Mouse (Mus musculus) neural tube, embryonic 13.5 days (tissue): Measurements from ENCODE around the gene Tmem164. TPM values are rescaled to one million over a fixed set of nuclear protein-coding genes. Genes with fewer than 3 reads are reported as not detected.

Experiments used
- ATAC-seq: fragments of 200-750 bp; cut with Nextera tagmentation; 2 replicates; pipeline ENCODE4 v1.8.0; 2017; ENCODE audit warnings: low read depth, mild to moderate bottlenecking, moderate TSS enrichment, moderate library complexity
- H3K27ac ChIP-seq: fragments of 300-500 bp; sonication (generic); replicated peaks from 2 replicates; pipeline ENCODE4 v1.5.1; 2015; ENCODE audit warnings: moderate library complexity, mild to moderate bottlenecking, inconsistent platforms
- H3K27me3 ChIP-seq: fragments of 300-500 bp; sonication (generic); 2 replicates; pipeline ENCODE4 v1.6.1; 2015; ENCODE audit warnings: mild to moderate bottlenecking, inconsistent platforms
- H3K36me3 ChIP-seq: fragments of 300-500 bp; sonication (generic); 2 replicates; pipeline ENCODE4 v1.6.1; 2015; ENCODE audit warnings: mild to moderate bottlenecking, inconsistent platforms
- H3K4me1 ChIP-seq: fragments of 300-500 bp; sonication (generic); replicated peaks from 2 replicates; pipeline ENCODE4 v1.6.1; 2015; ENCODE audit warnings: inconsistent platforms
- H3K4me2 ChIP-seq: fragments of 300-500 bp; sonication (generic); 2 replicates; pipeline ENCODE4 v1.6.1; 2015; ENCODE audit warnings: inconsistent platforms, mild to moderate bottlenecking, moderate library complexity
- H3K4me3 ChIP-seq: fragments of 300-500 bp; sonication (generic); 2 replicates; pipeline ENCODE4 v1.5.1; 2015; ENCODE audit warnings: mild to moderate bottlenecking, inconsistent platforms
- H3K9ac ChIP-seq: fragments of 300-500 bp; sonication (generic); 2 replicates; pipeline ENCODE4 v1.6.1; 2015; ENCODE audit warnings: moderate library complexity, mild to moderate bottlenecking, inconsistent platforms
- H3K9me3 ChIP-seq: fragments of 300-500 bp; sonication (generic); 2 replicates; pipeline ENCODE4 v1.6.1; 2016; ENCODE audit warnings: inconsistent platforms
- WGBS: fragments of 180-500 bp; shearing (Covaris S2); methylation state at CpG from one replicate; pipeline ENCODE4 v1.1.7; 2015; 5-methylcytosine and 5-hydroxymethylcytosine counted together
- polyA plus RNA-seq: library from polyadenylated mRNA; unstranded; fragments of >200 nt; fragmentation: Nextera tagmentation; extraction: Ambion mirVana; gene quantifications from 2 replicates; pipeline ENCODE4 v1.2.1, GENCODE M21; 2015

Gene Tmem164
- polyA plus RNA-seq, 1 experiment from 2014 or later, result 34.1 TPM

- 79% methylated on average over 7 of the region's 7 CpGs for WGBS
- H3K4me1 ChIP-seq, result no peaks in the 10 kb centered on the region
- ATAC-seq, result no peak
Measured at GRCm38 (mm10) chrX:142763337-142763736, 82.1 kb downstream of the Tmem164 start.

GRCm38 (mm10) chrX:142769698-142770097, 88.5 kb downstream of the Tmem164 start:
- H3K4me3 ChIP-seq, result no peak overlapping the region
- no peak for ATAC-seq
- no peak overlapping the region for H3K27ac ChIP-seq
- H3K27me3 ChIP-seq, result peaks cover 13% of the 10 kb centered on the region
- no peak overlapping the region for H3K9ac ChIP-seq
- no peaks in the 10 kb centered on the region for H3K36me3 ChIP-seq
- whole genome bisulfite sequencing, result 85% methylated on average over 6 of the region's 6 CpGs
- no peak overlapping the region for H3K4me2 ChIP-seq
- H3K4me1 ChIP-seq, result no peaks in the 10 kb centered on the region
- no peaks in the 10 kb centered on the region for H3K9me3 ChIP-seq

More at GRCm38 (mm10) chrX:142763337-142763736, 82.1 kb downstream of the Tmem164 start:
- Histone ChIP-seq H3K4me3 (no peak overlapping the region), H3K27me3 (0 out of 2 replicates have a peak, but pooled peaks cover 19% of the 10 kb centered on the region), H3K9ac (no peak overlapping the region), H3K9me3 (no peaks in the 10 kb centered on the region), H3K4me2 (no peak overlapping the region), H3K36me3 (no peaks in the 10 kb centered on the region), H3K27ac (no peak overlapping the region)

GRCm38 (mm10) chrX:142773658-142774057, 92.5 kb downstream of the Tmem164 start:
- H3K27me3 ChIP-seq, result peaks cover 32% of the 10 kb centered on the region
- no peak overlapping the region for H3K27ac ChIP-seq
- H3K4me1 ChIP-seq, result no peaks in the 10 kb centered on the region
- H3K9ac ChIP-seq, result no peak overlapping the region
- WGBS, result 93% methylated on average over 4 of the region's 4 CpGs
- H3K9me3 ChIP-seq, result no peaks in the 10 kb centered on the region
- no peak for ATAC-seq
- no peak overlapping the region for H3K4me2 ChIP-seq
- no peak overlapping the region for H3K4me3 ChIP-seq
- H3K36me3 ChIP-seq, result no peaks in the 10 kb centered on the region

GRCm38 (mm10) chrX:142776131-142776530, 94.9 kb downstream of the Tmem164 start:
- Histone ChIP-seq H3K4me1 (no peaks in the 10 kb centered on the region), H3K9me3 (no peaks in the 10 kb centered on the region), H3K27ac (no peak overlapping the region), H3K36me3 (no peaks in the 10 kb centered on the region), H3K4me2 (no peak overlapping the region), H3K9ac (no peak overlapping the region), H3K27me3 (peaks cover 36% of the 10 kb centered on the region), H3K4me3 (no peak overlapping the region)
- WGBS, result 89% methylated on average over 4 of the region's 4 CpGs
- ATAC-seq, result no peak

GRCm38 (mm10) chrX:142778638-142779037, 97.4 kb downstream of the Tmem164 start:
- no peak overlapping the region for H3K9ac ChIP-seq
- no peak overlapping the region for H3K4me2 ChIP-seq
- peaks cover 35% of the 10 kb centered on the region for H3K27me3 ChIP-seq
- H3K4me1 ChIP-seq, result no peaks in the 10 kb centered on the region
- no peaks in the 10 kb centered on the region for H3K36me3 ChIP-seq
- no peaks in the 10 kb centered on the region for H3K9me3 ChIP-seq
- H3K27ac ChIP-seq, result no peak overlapping the region
- H3K4me3 ChIP-seq, result no peak overlapping the region
- 71% methylated on average over 6 of the region's 6 CpGs for WGBS
- no peak for ATAC-seq

GRCm38 (mm10) chrX:142786160-142787052, 105.2 kb downstream of the Tmem164 start:
- Histone ChIP-seq H3K4me2 (no peak overlapping the region), H3K36me3 (no peaks in the 10 kb centered on the region), H3K9ac (no peak overlapping the region), H3K9me3 (no peaks in the 10 kb centered on the region), H3K27ac (peak overlapping the region; percentile 54), H3K4me3 (no peak overlapping the region), H3K27me3 (peaks cover 14% of the 10 kb centered on the region), H3K4me1 (no peaks in the 10 kb centered on the region)
- ATAC-seq, result peak; percentile 63; the same call in 1 of the 2 replicates
- 65% methylated on average over 10 of the region's 10 CpGs for WGBS

- ATAC-seq, result no peak
- Histone ChIP-seq H3K4me1 (no peaks in the 10 kb centered on the region), H3K9me3 (no peaks in the 10 kb centered on the region), H3K9ac (no peak overlapping the region), H3K36me3 (no peaks in the 10 kb centered on the region), H3K27me3 (peaks cover 9% of the 10 kb centered on the region), H3K4me3 (no peak overlapping the region), H3K27ac (no peak overlapping the region), H3K4me2 (no peak overlapping the region)
- WGBS, result 95% methylated on average over 2 of the region's 2 CpGs
Measured at GRCm38 (mm10) chrX:142792185-142792584, 111.0 kb downstream of the Tmem164 start.

- Histone ChIP-seq H3K27me3 (0 out of 2 replicates have a peak, but pooled peaks cover 7% of the 10 kb centered on the region), H3K9ac (no peak overlapping the region), H3K4me1 (no peaks in the 10 kb centered on the region), H3K4me2 (no peak overlapping the region), H3K9me3 (no peaks in the 10 kb centered on the region), H3K4me3 (no peak overlapping the region), H3K36me3 (no peaks in the 10 kb centered on the region), H3K27ac (no peak overlapping the region)
- WGBS, result 62% methylated on average over 4 of the region's 4 CpGs
- ATAC-seq, result no peak
Measured at GRCm38 (mm10) chrX:142794069-142794610, 112.9 kb downstream of the Tmem164 start.

- H3K27ac ChIP-seq, result no peak overlapping the region
- no peak for ATAC-seq
- no peaks in the 10 kb centered on the region for H3K9me3 ChIP-seq
- H3K36me3 ChIP-seq, result no peaks in the 10 kb centered on the region
- peaks cover 8% of the 10 kb centered on the region; the same call in 1 of the 2 replicates for H3K27me3 ChIP-seq
- peaks cover 9% of the 10 kb centered on the region; the same call in 1 of the 2 replicates for H3K4me1 ChIP-seq
- WGBS, result 84% methylated on average over 3 of the region's 3 CpGs
- H3K9ac ChIP-seq, result no peak overlapping the region
- no peak overlapping the region for H3K4me2 ChIP-seq
- no peak overlapping the region for H3K4me3 ChIP-seq
Measured at GRCm38 (mm10) chrX:142804596-142804995, 123.4 kb downstream of the Tmem164 start.

GRCm38 (mm10) chrX:142806126-142806525, 124.9 kb downstream of the Tmem164 start:
- no peak overlapping the region for H3K4me3 ChIP-seq
- H3K4me1 ChIP-seq, result peaks cover 9% of the 10 kb centered on the region; the same call in 1 of the 2 replicates
- H3K4me2 ChIP-seq, result no peak overlapping the region
- H3K27me3 ChIP-seq, result peaks cover 8% of the 10 kb centered on the region; the same call in 1 of the 2 replicates
- no peaks in the 10 kb centered on the region for H3K36me3 ChIP-seq
- ATAC-seq, result no peak
- H3K9ac ChIP-seq, result no peak overlapping the region
- H3K27ac ChIP-seq, result no peak overlapping the region
- 78% methylated on average over 6 of the region's 6 CpGs for WGBS
- no peaks in the 10 kb centered on the region for H3K9me3 ChIP-seq

GRCm38 (mm10) chrX:142806620-142807061, 125.4 kb downstream of the Tmem164 start:
- Histone ChIP-seq H3K4me2 (no peak overlapping the region), H3K36me3 (no peaks in the 10 kb centered on the region), H3K27ac (no peak overlapping the region), H3K9ac (no peak overlapping the region), H3K27me3 (peaks cover 8% of the 10 kb centered on the region; the same call in 1 of the 2 replicates), H3K4me3 (no peak overlapping the region), H3K9me3 (no peaks in the 10 kb centered on the region), H3K4me1 (peaks cover 9% of the 10 kb centered on the region; the same call in 1 of the 2 replicates)
- 45% methylated on average over 10 of the region's 10 CpGs for WGBS
- ATAC-seq, result no peak

- Histone ChIP-seq H3K27me3 (0 out of 2 replicates have a peak, but pooled peaks cover 4% of the 10 kb centered on the region), H3K4me1 (peaks cover 9% of the 10 kb centered on the region; the same call in 1 of the 2 replicates), H3K36me3 (no peaks in the 10 kb centered on the region), H3K4me3 (no peak overlapping the region), H3K4me2 (no peak overlapping the region), H3K9me3 (no peaks in the 10 kb centered on the region), H3K27ac (no peak overlapping the region), H3K9ac (no peak overlapping the region)
- 40% methylated on average over 9 of the region's 9 CpGs for WGBS
- peak; percentile 62; the same call in 1 of the 2 replicates for ATAC-seq
Measured at GRCm38 (mm10) chrX:142808411-142808810, 127.2 kb downstream of the Tmem164 start.
